Mouse (Mus musculus) cerebellum, postnatal 14 days (tissue): ENCODE data around the gene Nup107.
"Not testable (repeated sequence)": the region's sequence is repeated elsewhere in the genome, so short reads cannot be mapped to it uniquely, and the experiment has no call there.

Experiments used
- DNase-seq, 2 experiments: peaks; one replicate each; pipeline ENCODE4 v3.0.0; 2021; ENCODE audit warnings: mixed read lengths in 2 of 2

Gene Nup107

DNA sequence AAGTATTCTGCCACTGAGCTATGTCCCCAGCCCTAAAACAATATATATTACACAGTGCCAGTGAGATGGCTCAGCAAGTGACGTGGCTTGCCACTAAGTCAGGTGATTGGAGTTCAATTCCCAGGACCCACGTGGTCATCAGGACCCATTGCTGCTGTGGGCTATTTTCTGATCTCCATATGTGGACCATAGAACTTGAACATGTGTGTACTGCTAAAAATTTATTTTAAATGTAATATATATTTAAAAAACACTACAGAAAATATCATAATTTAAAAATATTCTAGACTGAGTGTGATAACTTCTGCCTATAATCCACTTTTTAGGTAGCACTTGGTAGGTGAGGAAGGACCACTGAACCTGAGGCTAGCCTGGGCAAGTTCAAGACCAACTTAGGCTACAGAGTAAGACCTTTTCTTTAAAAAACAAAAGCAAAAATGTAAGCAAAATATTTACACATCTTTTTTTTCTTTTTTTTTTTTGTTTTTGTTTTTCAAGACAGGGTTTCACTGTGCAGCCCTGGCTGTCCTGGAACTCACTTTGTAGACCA, 30.1 kb downstream of the Nup107 start:
- no peak for DNase-seq

DNA sequence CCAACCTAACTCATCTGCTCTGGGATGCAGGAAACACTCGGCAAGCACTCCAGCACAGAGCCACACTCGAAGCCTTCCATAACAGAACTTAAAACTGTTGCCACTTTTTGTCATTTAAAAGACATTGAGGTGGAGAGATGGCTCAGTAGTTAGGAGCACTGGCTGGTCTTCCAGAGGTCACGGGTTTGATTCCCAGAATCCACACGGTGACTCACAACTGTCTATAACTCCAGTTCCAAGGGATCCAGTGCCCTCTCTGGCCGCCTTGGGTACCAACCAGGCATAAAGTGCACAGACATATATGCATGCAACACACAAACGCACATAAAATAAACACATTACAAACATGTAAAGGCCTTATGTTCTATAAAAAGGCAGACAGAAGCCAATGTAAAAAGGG, 31.0 kb downstream of the Nup107 start:
- no peak for DNase-seq

DNA sequence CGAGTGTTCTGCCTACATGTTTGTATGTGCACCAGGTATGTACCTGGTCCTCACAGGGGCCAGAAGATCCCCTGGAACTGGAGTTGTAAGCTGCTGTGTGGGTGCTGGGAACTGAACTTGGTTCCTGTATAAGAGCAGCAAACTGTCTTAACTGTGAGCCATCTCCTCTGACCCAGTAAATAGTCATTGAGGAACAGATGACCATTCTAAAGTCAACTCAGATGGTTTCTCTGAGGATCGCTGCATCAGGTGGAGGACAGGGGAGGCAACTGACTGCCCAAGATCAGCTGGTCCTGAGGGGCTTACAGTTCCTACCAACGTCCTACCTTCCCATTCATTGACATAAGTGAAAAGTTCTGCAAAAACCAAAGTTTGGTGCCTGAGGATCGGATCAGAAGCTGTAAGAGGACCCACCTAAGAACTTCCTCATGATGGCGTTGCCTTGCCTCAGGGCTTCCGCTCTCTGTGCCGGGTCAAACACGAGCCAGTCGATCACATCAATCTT, 31.6 kb downstream of the Nup107 start:
- no peak for DNase-seq

DNA sequence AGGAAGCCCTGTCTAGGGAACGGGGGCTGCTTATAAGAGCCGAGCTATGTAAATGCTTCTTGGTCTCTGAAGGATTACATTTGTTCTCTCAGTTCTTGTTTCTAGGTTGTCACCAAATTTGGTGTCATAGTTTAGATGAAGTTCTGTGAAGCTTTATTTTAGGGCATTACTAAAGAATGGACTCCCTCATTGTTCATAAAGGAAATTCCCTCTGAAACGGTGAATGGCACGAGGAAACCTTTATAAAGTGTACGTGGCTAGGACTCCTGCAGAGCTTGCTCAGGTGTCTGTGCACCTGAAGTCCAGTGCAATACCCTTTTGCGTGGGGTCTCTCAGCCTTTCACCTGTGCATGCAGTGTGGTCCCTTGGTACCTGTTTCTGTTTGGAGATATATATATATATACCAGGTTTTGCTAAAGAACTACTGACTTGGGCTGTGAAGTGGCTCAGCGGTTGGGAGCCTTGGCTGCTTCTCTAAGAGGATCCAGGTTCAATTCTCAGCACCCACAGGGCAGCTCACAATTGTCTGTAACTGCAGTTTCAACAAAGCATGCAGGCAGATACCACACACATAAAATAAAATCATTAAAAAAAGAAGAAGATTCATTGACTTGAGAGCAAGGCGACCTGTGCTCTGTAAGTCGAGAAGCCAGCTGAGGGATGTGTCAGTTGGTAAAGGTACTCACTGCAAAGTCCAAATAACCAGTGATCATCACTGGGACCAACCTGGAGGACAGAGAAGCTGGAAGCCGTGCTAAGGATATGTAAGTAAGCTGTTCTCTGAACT, 32.5 kb downstream of the Nup107 start:
- DNase-seq = no peak

DNA sequence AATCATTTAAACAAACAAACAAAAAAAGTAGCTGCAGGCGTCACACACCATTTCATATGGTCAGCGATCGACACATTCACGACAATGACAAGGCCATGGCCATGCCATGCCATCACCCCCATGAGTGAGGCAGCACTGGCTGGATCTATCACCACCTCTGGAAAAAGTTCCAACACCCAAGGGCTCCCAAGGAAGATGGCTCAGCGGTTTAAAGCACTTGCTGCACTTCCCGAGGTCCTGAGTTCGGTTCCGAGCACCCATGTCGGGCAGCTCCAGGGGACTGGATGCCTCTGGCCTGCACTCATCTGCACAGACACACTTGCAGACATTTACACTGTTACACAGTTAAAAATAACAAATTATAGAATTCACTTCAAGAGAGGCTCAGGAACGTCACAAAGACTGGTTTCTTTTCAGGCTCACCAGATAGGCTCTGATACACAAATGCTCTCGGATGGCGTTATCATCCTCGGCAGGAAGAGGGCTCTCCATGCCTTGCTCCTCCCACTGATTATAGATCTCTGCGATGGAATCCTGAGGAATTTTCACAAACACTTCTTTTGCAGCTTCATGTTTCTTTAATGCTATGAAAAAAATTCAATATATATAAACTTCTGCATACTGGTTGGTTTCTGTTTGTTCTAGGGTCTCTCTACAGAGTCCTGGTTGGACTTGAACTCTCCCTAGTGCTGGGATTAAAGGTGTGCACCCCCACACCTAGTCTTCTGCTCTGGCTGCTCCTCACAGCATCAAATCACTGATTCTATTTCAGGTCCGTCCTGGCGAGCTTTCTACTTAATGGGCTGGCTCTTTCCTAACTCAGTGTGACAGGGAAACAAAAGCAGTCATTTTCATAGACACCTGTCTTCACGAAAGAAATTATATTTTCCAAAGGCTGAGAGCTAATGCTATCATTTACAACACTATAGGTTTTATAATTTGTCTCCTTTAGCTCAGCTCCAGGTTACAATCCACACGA, 33.5 kb downstream of the Nup107 start:
- DNase-seq = no peak

DNA sequence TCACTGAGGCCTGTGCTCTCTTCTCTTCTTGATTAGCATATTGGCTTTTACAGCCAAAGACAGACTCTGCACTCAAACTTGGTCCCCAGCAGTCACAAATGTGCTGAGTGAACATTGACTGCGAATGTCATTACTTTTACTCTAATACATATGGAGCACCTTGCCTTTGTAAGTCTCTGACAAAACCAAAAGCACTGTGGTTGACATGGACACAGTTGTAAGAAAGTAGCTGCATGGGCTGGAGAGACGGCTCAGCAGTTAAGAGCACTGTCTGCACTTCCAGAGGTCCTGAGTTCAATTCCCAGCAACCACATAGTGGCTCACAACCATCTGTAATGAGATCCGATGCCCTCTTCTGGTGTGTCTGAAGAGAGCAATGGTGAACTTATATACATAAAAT, 34.2 kb downstream of the Nup107 start:
- not testable (repeated sequence) for DNase-seq

DNA sequence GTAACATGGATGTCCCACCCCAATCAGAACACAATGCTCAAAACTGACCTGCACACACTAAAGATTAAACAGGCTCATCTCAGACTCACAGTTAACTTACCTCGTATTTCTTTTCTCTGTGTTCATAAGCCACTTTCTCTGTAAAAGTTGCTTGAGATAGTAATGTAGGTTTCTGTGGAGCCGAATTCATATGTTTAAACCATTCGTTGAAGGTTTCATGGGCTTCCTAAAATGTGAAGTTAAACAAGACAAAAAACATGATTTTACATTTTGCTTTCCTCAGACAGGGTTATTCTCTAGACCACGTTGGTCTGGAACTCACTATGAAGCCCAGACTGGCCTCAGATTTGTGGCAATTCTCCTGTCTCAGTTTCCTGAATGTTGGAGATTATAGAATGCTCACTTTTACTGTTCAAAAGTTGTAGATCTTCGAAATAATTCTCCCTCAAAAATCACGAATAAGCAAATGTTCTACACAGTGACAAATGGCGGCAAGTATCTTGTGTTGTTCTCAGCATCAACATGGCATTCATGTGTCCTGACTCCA, 34.6 kb downstream of the Nup107 start:
- DNase-seq = no peak

DNA sequence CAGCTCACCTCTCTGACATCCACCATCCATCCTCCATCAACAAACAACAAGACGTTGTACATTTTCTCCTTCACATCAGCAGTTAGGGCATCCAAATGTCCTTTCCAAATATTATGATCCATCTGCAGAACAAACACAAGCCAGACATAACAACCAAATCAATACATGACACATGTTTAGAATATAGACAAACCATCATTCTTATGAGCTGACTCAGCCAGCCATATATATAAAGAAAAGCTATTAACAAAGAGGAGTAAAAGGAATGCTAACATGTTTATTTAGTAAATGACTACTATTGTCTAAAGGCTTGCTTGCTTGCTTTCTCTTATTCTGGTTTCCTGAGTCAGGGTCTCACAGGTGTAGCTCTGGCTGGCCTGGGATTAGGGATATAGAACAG, 35.2 kb downstream of the Nup107 start:
- no peak for DNase-seq

DNA sequence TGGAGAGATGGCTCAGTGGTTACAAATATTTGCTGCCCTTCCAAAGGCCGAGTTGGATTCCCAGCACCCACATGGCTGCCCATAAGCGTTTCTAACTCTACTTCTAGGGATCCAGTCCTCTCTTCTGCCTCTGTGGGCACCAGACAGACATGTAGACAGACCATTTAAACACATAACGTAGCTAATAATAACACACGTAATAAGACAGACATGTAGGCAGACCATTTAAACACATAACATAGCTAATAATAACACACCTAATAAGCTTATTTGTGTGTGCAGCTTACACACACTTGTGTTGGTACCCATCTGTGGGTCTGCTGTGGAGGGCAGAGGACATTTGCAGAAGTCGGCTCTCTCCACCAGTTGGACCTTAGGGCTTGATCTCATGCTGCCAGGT, 35.7 kb downstream of the Nup107 start:
- no peak for DNase-seq

DNA sequence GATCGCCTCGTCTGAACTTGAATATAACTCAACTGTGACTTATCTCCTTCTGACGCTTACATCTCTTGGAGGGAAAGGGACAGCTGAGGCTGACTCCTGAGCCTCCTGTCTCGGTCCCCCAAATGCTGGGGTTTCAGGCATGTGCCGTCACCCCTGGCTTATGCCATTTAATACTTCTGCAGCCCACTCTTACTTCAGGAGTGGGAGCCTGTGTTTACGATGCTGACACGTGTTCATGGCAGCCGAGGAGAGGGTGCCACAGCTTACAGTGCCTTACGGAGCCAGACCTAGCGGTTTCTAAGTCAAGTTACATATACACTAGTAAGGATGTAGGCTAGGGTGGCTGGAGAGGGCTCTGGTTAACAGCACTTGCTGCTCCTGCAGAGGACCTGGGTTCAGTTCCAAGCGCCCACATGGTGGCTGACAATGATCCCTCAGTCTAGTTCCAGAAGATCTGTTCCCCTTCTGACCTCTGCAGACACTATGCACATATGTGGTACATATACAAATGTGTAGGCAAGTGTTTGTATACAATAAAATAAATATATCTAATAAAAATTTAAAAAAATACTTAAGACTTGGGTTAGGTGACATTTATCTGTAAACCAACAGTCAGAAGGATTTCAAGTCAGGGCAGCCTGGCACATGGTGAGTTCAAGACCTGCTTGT, 36.6 kb downstream of the Nup107 start:
- no peak for DNase-seq

DNA sequence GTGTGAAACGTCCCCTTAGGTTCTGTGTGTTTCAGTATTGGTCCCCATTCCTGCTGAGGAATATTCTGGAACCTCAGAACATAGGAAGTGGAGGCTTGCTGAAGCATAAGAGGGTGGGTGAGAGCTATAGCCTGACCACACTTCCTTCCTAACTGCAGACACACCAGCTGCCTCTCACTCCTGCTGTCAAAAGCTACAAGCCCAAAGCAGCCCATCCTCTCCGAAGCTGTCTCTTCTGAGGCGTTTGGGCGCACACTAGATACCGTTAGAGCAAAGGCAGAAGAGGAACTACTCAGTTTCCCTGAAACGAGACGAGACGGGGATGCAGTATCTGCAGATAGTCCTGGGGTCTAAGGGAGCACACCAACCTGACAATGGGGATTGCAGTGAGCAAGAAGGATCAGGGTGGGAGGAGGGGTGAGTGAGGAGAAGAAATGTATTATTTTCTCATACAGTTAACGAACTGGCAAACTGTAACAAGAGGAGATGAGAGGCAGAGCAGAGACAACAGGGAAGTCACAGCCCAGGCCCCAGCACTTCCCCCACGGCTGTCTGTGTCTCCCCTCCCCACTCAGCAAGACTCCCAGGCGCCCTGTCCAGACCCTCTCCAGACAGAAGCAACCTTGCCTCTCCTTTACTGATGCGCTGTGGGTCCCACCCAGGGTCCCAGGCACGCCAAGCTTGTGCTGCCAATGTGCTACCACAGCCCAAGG, 37.3 kb downstream of the Nup107 start:
- no peak for DNase-seq

DNA sequence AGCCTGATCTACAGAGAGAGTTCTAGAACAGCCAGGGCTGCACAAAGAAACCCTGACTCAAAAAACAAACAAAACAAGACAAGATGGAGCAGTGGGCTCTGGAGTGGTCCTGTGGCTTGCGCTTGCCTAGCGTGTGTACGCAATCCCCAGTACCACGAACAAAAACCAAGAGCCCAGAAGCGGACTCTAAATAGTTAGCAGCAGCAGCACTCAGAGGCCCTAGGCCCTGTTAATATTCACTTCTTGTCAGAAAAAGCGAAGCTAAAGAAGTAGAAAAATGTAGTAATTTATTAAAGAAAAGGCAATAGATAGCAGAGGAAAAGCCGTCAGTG, 37.9 kb downstream of the Nup107 start:
- no peak for DNase-seq

DNA sequence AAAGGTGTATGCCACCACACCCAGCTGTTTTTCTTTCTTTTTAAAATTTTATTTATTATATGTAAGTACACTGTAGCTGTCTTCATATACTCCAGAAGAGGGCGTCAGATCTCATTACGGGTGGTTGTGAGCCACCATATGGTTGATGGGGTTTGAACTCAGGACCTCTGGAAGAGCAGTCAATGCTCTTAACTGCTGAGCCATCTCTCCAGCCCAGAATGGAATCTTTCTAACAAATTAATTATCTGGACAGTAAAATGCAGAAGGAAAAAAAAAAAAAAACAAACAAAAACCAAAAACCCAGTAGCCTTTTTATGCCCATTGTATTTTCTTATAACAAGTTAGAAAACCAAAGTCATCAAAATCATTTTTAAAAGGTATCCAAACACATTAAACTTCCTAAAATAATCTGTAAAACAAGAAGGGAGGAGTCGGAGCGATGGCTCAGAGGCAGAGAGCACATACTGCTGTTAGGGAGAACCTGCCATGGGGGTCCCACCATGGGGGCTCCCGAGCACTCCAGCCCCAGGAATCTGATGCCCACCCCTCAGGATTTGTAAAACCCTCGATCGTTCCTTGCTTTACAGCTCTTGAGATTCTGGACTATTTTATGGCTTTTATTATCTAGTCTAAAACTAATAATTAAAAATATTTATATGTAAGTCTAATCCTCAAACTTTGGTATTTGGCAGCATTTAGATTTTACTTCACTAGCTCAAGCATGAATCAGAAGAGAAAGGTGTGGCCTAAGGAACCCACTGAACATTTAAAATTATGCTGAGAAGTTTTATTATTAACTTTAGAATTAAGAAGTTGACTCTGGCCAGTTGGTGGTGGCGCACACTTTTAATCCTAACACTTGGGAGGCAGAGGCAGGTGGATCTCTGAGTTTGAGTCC, 38.5 kb downstream of the Nup107 start:
- DNase-seq = no peak

DNA sequence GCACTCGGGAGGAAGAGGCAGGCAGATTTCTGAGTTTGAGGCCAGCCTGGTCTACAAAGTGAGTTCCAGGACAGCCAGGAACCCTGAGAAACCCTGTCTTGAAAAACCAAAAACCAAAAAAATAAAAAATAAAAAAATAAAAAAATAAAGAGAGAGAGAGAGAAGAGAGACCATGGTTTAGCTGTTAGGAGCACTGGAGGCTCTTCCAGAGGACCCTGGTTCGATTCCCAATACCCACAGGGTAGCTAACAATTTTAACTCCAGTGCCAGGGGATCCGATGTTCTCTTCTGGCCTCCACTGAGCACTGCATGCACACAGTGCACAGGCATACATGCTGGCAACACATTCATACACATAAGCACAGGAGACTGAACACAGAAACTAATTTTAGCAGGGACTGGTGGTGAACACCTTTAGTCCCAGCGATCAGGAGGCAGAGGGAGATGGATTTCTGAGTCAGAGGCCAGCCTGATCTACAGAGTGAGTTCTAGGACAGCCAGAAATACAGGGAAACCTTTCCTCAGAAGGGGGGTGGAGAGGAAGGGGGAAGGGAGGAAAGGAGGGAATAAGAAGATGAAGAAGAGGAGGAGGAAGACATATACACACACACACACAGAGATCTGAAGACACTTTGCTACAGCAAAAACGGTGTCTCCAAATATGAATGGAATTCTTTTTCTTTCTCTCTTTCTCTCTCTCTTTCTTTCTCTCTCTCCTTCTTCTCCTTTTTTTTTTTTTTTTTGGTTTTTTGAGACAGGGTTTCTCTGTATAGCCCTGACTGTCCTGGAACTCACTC, 39.5 kb downstream of the Nup107 start:
- no peak for DNase-seq

DNA sequence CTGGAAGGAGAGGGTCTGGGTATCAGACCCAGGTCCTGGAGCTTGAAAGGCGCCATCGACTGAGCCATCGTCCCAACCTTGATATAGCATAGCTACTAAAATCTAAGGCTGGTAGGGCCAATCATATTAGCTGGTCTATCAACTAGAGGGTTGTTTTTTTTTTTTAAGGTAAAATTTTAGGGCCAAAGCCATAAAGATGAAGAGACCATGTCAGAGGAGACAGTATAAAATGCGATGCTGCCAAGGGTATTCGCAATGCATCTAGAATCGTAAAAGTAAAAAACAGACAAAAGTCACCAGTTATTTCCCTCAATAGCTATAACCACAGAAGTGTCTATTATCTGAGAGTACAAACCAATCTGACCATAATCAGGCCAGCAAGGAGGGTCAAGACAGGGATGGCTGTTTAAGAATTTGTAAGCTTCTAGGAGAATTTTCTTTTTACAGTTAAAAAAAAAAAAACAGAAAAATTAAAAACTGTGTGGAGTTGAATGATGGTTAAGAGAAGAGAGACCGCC, 40.1 kb downstream of the Nup107 start:
- no peak for DNase-seq

DNA sequence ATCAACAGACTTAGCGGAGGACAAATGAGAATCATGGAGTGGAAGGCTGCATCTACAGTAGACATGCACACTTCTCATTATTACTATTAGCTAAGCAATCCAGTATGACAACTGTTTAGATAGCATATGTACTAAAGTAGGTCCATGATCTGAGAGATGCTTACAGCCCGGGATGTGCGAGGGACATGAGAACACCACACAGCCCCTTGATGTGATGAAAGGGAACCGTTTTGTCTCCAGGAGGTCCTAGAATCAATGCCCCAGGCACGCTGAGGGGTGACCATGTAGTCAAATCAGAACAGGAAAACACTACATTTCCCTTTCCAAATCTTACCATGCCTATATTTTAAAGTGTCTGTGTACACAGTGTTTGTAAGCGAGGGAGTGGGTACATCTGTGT, 40.8 kb downstream of the Nup107 start:
- no peak for DNase-seq

DNA sequence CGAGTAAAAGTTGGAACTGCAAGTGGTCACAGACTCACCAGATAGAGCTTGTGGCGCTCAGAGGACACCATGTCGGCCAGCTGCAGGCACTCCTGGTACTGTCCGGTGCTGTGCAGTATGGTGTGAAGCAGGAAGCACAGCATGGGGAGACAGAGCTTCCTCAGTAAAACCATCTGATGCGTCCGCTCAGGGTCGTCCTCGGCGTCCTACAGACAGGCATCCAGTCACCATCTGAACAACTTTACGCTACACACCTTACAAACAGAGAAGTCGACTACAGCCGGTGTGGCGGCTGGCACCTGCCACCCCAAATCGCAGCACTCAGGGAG, 41.3 kb downstream of the Nup107 start:
- no peak for DNase-seq

DNA sequence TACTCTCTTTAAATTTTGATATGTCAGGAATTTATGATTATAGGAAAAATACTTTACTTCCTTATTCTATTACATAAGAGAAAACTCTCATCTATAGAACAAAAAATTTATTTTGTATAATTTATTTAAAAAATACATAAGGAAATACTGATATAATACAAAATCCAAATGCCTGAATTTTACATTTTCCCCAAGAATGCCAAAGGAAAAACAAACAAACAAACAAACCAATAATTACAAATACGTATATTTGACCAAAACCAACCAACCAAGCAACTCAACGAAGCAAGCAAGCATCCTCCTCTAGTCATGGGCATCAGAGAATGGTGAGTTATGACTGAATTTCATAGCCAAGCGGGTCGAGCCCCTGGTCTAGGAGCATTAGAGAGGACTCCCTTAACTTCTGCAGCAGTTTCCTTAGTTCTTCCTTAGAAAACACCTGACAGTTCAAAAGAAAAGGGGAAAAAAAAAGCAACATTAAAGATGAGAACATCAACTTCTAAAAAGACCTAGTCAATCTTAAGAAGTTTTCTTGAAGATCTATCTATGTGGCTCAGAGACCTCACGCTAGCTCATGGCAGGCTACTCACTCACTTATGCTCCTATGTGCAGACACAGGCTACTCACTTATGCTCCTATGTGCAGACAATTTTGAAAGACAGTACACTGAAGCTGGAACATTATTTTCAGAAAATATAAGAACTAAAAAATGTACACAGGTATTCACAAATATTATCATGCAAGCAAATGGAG, 41.8 kb downstream of the Nup107 start:
- no peak for DNase-seq

DNA sequence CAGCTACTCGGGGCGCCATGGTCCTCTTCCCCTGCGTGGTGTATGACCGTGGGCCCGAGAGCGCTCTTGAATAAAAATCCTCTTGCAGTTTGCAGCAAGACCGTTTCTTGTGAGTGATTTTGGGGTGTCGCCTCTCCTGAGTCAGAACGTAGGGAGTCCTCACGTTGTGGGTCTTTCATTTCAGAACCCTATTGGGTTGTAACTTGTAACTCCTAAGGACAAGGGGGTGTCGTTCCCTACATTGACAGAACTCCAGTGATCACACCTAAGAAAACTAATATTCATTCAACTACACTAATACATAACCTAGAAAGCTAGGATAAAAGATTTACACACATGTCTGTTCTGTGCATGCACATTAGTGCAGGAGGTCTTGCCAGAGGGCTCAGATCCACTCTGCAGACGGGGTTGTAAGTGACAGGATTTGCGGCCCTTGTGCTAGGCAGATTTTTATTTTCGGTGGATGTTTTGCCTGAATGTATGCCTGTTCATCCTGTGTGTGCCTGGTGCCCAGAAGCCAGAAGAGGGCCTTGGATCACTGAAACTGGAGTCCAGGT, 42.6 kb downstream of the Nup107 start:
- DNase-seq = no peak
